Mouse (Mus musculus) intestine, embryonic 14.5 days (tissue): ENCODE data around the gene Snca. TPM values are rescaled to one million over a fixed set of nuclear protein-coding genes. Genes with fewer than 3 reads are reported as not detected.

Experiments used
- ATAC-seq: fragments of 200-750 bp; cut with Nextera tagmentation; replicated peaks from 2 replicates; pipeline ENCODE4 v1.8.0; 2017; ENCODE audit warnings: low read depth, moderate number of reproducible peaks, moderate TSS enrichment, moderate library complexity; ENCODE audit not compliant: low FRiP score, low TSS enrichment
- DNase-seq: peaks from one replicate; pipeline ENCODE4 v3.0.0-alpha.2; 2018; ENCODE audit warnings: low spot score
- H3K27ac ChIP-seq: fragments of 300-500 bp; sonication (generic); 2 replicates; pipeline ENCODE4 v1.5.1; 2014; ENCODE audit warnings: low read depth, mild to moderate bottlenecking, control low read depth
- H3K27me3 ChIP-seq: fragments of 300-500 bp; sonication (generic); replicated peaks from 2 replicates; pipeline ENCODE4 v1.6.1; 2014; ENCODE audit warnings: low read length, control low read depth; ENCODE audit not compliant: control insufficient read depth, insufficient read depth
- H3K36me3 ChIP-seq: fragments of 300-500 bp; sonication (generic); 2 replicates; pipeline ENCODE4 v1.6.1; 2014; ENCODE audit warnings: low read length, control low read depth; ENCODE audit not compliant: control insufficient read depth, insufficient read depth
- H3K4me1 ChIP-seq: fragments of 300-500 bp; sonication (generic); replicated peaks from 2 replicates; pipeline ENCODE4 v1.6.1; 2014; ENCODE audit warnings: low read length, control low read depth, mixed read lengths; ENCODE audit not compliant: control insufficient read depth, insufficient read depth
- H3K4me2 ChIP-seq: fragments of 300-500 bp; sonication (generic); 2 replicates; pipeline ENCODE4 v1.6.1; 2014; ENCODE audit warnings: low read length
- H3K4me3 ChIP-seq: fragments of 300-500 bp; sonication (generic); 2 replicates; pipeline ENCODE4 v1.5.1; 2014; ENCODE audit warnings: low read depth, low read length, control low read depth, mixed read lengths
- H3K9ac ChIP-seq: fragments of 300-500 bp; sonication (generic); 2 replicates; pipeline ENCODE4 v1.6.1; 2014; ENCODE audit warnings: mild to moderate bottlenecking, low read length
- H3K9me3 ChIP-seq: fragments of 300-500 bp; sonication (generic); 2 replicates; pipeline ENCODE4 v1.6.1; 2016; ENCODE audit warnings: low read length, control low read depth; ENCODE audit not compliant: control insufficient read depth
- WGBS: fragments of 180-500 bp; shearing (Covaris S2); extraction: QIAGEN DNeasy Blood & Tissue Kit; methylation state at CpG from one replicate; pipeline ENCODE4 v1.1.7; 2014; 5-methylcytosine and 5-hydroxymethylcytosine counted together
- polyA plus RNA-seq: library from polyadenylated mRNA; unstranded; fragments of >200 nt; fragmentation: Nextera tagmentation; extraction: Ambion mirVana; gene quantifications from 2 replicates; pipeline ENCODE4 v1.2.1, GENCODE M21; 2014

The Snca gene
- polyA plus RNA-seq: 17.7 and 19.3 TPM in 2 replicates

DNA sequence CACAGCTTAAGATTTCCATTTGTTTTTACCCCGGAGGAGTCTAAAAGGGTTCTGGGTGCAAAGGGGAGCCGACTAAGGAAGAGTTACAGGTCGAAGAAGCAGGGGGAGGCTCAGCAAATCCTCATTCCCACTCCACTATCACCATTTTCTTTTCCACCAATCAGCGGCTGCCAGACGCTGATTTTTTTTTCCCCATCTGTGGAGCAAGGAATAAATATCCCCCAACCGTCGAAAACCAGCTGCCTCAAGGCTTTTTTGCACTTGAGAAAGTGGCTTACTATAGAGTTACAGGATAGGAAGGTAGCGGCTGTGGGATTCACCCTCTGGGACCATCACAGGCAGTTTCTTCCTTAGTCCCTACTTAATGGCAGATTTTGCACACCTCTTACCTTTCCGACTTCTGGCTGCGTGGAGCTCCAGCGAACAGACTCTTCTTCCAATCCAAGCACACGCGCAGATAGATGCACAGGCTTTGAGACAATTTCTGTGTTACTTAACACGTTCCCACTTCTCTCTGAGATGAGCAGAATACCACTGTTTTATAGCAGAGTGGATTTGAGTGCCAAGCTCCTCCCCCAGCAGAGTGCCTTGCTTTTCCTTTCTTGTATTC, at the start of gene Snca:
TSS of gene Snca (minus strand) at position 574 of the 610 bp plus-strand sequence.
- DNase-seq: peak; percentile 69

DNA sequence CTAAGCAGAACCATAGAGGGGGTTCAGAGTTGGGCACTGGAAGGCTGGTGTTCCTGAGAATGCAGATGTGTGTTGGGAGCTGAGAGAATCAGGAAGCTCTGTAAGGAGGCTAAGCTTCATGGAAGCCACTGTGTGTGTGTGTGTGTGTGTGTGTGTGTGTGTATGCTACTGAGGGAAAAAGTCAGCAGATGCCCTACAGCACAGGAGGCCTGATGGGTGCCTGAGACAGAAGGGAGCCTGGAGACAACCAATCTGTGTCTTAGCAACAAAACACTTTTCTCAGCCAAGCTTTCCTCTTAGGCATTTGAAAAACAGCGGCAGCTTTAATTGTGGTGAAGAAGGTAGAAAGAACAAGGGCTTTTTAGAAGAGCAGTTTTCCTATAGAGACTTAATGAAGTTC, 40.5 kb upstream of the Snca start:
- Histone ChIP-seq H3K36me3 (no peaks in the 10 kb centered on the region), H3K4me2 (no peak overlapping the region), H3K9ac (no peak overlapping the region), H3K27me3 (no peaks in the 10 kb centered on the region), H3K4me1 (no peaks in the 10 kb centered on the region), H3K4me3 (no peak overlapping the region), H3K27ac (no peak overlapping the region), H3K9me3 (no peaks in the 10 kb centered on the region)
- no peak for ATAC-seq
- WGBS: 78% methylated on average over 1 of the region's 1 CpGs
- no peak for DNase-seq

More for the DNA sequence above, at the start of gene Snca:
- Histone ChIP-seq H3K9me3 (no peaks in the 10 kb centered on the region), H3K4me1 (0 out of 2 replicates have a peak, but pooled peaks cover 8% of the 10 kb centered on the region), H3K4me2 (peak within 1 kb of the TSS; percentile 93), H3K27ac (no peak within 1 kb of the TSS), H3K36me3 (no peaks in the 10 kb centered on the region), H3K9ac (peak within 1 kb of the TSS; percentile 37), H3K27me3 (peaks cover 6% of the 10 kb centered on the region; the same call in 1 of the 2 replicates), H3K4me3 (peak within 1 kb of the TSS; percentile 46)
- no peak for ATAC-seq
- 3% methylated on average over 14 of the region's 14 CpGs for WGBS

DNA sequence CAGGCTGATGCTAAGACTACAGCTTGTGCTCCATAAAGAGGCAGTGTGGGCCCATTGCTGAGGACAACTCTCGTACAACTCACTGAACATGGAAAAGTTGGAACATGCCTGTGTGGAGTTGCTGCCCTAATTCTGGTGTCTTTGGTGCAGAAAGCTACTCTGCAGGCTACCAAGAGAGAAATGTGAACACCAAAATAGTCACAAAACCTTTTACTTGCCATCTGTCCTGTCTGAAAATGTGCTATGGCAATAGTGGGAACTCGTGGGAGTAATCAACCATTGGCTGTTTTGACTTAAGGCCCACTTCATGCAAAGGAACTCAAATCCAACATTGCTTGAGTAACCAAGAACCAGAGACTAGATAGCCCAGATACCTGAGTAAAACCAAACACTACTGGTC, 26.9 kb upstream of the Snca start:
- Histone ChIP-seq H3K27me3 (no peaks in the 10 kb centered on the region), H3K9ac (no peak overlapping the region), H3K4me1 (no peaks in the 10 kb centered on the region), H3K4me2 (no peak overlapping the region), H3K36me3 (no peaks in the 10 kb centered on the region), H3K4me3 (no peak overlapping the region), H3K9me3 (no peaks in the 10 kb centered on the region), H3K27ac (no peak overlapping the region)
- ATAC-seq (no peak), DNase-seq (no peak)
- 88% methylated on average over 2 of the region's 2 CpGs for WGBS

DNA sequence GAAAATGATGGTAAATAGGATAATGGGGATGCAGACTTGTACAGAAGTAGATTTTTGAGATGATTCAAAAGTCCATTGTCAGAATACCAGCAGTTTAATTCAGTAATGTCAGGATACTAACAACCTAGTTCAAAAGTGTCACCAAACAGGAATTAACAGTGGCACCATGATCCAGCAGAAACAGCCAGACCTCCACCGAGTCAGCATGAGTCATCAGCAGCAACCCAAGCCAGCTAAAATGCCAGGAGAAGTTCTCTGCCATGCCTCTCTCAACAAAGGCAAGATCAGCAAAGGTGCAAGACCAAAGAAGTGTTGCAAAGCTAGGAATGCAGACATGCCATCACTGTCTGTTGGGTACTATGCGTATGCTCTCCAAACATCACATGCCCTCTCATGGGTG, 22.0 kb upstream of the Snca start:
- no peak overlapping the region for H3K27ac ChIP-seq
- no peak overlapping the region for H3K9ac ChIP-seq
- H3K4me1 ChIP-seq: no peaks in the 10 kb centered on the region
- no peak overlapping the region for H3K4me2 ChIP-seq
- DNase-seq: no peak
- no peak overlapping the region for H3K4me3 ChIP-seq
- H3K9me3 ChIP-seq: no peaks in the 10 kb centered on the region
- ATAC-seq: no peak
- no peaks in the 10 kb centered on the region for H3K36me3 ChIP-seq
- no peaks in the 10 kb centered on the region for H3K27me3 ChIP-seq
- WGBS: 94% methylated on average over 2 of the region's 2 CpGs

DNA sequence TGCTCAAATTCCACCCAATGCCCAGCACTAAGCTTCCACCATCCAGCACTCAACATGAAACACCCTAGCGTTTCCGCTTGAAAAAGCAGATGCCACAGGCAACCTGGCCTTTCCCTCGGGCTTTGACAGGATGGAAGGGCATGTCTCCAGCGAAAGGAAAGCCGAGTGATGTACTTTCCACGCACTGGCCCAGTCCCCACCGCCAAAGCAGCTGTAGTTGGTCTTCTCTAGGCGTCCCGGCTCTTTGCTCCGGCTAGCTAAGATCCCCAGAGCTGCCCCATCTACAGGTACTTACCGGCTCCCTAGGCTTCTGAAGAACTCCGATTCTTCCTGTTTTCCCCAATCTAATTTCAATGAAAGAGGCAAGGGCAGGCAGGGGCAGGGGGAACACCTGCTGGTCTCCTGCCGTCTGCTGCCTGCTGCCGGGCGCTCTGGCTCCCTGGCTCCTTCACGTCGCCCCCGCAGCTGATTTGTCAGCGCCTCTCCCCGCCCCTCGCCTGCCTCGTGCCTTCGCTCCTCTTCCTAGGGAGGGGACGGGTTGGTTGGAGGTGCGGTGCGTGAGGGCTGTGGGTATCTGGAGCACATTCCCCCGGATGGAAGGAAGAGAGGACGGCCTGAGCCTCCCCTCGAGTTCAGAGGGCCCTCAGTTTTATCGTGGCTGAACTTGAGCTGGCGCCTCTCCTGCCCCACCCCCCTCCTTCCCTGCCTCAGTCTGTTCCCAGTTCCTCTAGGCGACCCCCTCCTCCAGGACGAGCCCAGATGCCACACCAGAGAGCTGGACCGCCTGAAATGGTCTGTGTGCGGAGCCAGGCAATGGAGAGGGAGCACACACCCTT, 1.0 kb downstream of the Snca start:
- peaks cover 6% of the 10 kb centered on the region; the same call in 1 of the 2 replicates for H3K27me3 ChIP-seq
- H3K4me3 ChIP-seq: peak overlapping the region; percentile 46
- peak; percentile 78 for DNase-seq
- H3K4me2 ChIP-seq: peak overlapping the region; percentile 93
- H3K4me1 ChIP-seq: 0 out of 2 replicates have a peak, but pooled peaks cover 8% of the 10 kb centered on the region
- H3K36me3 ChIP-seq: no peaks in the 10 kb centered on the region
- H3K9me3 ChIP-seq: no peaks in the 10 kb centered on the region
- peak; percentile 85 for ATAC-seq
- no peak overlapping the region for H3K27ac ChIP-seq
- H3K9ac ChIP-seq: peak overlapping the region; percentile 37
- 1% methylated on average over 35 of the region's 35 CpGs for WGBS

DNA sequence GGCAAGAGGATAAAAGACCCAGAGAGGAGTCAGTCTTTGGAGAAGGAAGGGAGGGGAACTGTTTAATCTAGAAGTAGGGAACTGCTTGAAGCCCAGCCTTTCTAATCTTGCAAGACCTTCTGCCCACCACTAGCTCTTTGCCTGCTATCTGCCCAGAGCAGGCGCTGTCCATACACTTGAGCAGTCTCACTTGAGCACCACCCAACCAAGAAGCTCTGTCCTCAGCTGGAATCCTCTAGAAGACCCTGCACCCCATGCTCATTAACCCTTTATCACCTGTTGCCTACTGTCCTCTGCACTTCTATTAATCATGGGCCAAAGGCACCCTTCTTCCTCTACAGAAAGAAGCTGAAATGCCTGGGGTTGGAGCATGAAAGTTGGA, 1.6 kb downstream of the Snca start:
- Histone ChIP-seq H3K27ac (no peak overlapping the region), H3K4me3 (peak overlapping the region; percentile 46), H3K9ac (no peak overlapping the region), H3K27me3 (peaks cover 6% of the 10 kb centered on the region; the same call in 1 of the 2 replicates), H3K9me3 (no peaks in the 10 kb centered on the region), H3K36me3 (no peaks in the 10 kb centered on the region), H3K4me1 (0 out of 2 replicates have a peak, but pooled peaks cover 8% of the 10 kb centered on the region), H3K4me2 (peak overlapping the region; percentile 93)
- ATAC-seq (no peak), DNase-seq (no peak)
- 40% methylated on average over 1 of the region's 1 CpGs for WGBS

DNA sequence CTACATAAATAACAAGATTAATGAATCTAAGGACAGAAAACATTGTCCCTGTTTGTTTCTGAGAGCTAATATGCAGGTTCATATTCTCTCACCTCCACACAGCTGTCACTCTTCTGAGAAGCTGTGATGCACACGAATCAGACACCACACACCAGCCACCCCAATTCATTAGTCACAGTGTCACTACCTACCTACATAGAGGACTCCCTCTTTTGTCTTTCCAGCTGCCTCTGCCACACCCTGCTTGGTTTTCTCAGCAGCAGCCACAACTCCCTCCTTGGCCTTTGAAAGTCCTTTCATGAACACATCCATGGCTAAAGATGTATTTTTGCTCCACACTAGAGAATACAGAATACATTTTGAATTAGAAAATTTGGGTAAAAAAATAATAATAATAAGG, 2.4 kb downstream of the Snca start:
- H3K36me3 ChIP-seq: no peaks in the 10 kb centered on the region
- WGBS: 56% methylated on average over 1 of the region's 1 CpGs
- DNase-seq (no peak), ATAC-seq (no peak)
- H3K4me3 ChIP-seq: no peak overlapping the region
- no peak overlapping the region for H3K27ac ChIP-seq
- 0 out of 2 replicates have a peak, but pooled peaks cover 6% of the 10 kb centered on the region for H3K27me3 ChIP-seq
- H3K9ac ChIP-seq: no peak overlapping the region
- H3K4me1 ChIP-seq: 0 out of 2 replicates have a peak, but pooled peaks cover 8% of the 10 kb centered on the region
- H3K9me3 ChIP-seq: no peaks in the 10 kb centered on the region
- no peak overlapping the region for H3K4me2 ChIP-seq

DNA sequence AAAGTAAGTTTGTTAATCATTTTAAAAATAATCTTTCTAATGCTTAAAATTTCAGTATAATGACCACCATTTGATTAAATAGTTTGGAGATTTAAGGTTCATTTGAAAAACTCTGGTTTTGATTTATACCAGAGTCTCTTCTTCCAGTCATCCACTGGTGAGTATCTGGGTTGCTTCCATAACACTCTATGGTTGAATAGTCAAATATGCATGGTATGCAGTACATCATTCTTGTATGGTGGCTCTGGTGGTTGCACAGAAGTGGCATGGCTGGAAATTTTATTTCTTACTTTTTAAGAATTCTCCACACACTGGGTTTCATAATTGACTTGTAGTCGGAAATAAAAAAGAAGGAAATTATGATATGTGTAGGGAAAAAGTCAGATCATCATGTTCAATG, 10.4 kb downstream of the Snca start:
- Histone ChIP-seq H3K9ac (no peak overlapping the region), H3K4me1 (no peaks in the 10 kb centered on the region), H3K9me3 (no peaks in the 10 kb centered on the region), H3K27ac (no peak overlapping the region), H3K4me2 (no peak overlapping the region), H3K27me3 (no peaks in the 10 kb centered on the region), H3K4me3 (no peak overlapping the region), H3K36me3 (no peaks in the 10 kb centered on the region)
- 92% methylated on average over 1 of the region's 1 CpGs for WGBS
- DNase-seq (no peak), ATAC-seq (no peak)
